Mouse (Mus musculus): Measurements from ENCODE around the gene Smpd4.
A peak's percentile ranks its signal among the peaks of the same experiment; 100 is the strongest.

The Smpd4 gene

GRCm38 (mm10) chr16:17638036-17638628, 19.0 kb downstream of the Smpd4 start:
- DNase-seq (ENCODE audit: low spot score in 2 of 2), result no peak

GRCm38 (mm10) chr16:17639081-17639480, 19.9 kb downstream of the Smpd4 start:
- no peak for DNase-seq (ENCODE audit: low spot score in 2 of 2)

- DNase-seq (ENCODE audit: low spot score in 2 of 2), result no peak
Measured at GRCm38 (mm10) chr16:17639951-17640350, 20.8 kb downstream of the Smpd4 start.

- no peak for DNase-seq (ENCODE audit: low spot score in 2 of 2)
Measured at GRCm38 (mm10) chr16:17640706-17641105, 21.6 kb downstream of the Smpd4 start.

- DNase-seq (ENCODE audit: low spot score in 2 of 2), result no peak
Measured at GRCm38 (mm10) chr16:17641301-17641700, 22.1 kb downstream of the Smpd4 start.

- no peak for DNase-seq (ENCODE audit: low spot score in 2 of 2)
Measured at GRCm38 (mm10) chr16:17642311-17642710, 23.2 kb downstream of the Smpd4 start.

GRCm38 (mm10) chr16:17643437-17643990, 24.4 kb downstream of the Smpd4 start:
- DNase-seq (ENCODE audit: low spot score in 2 of 2), result no peak

- peak; percentile 73 to 75 for DNase-seq (ENCODE audit: low spot score in 2 of 2)
Measured at GRCm38 (mm10) chr16:17646310-17647114, 27.4 kb downstream of the Smpd4 start, which contains the start of gene Ccdc74a. Ccdc74a (plus strand) TSS chr16:17646470.

GRCm38 (mm10) chr16:17647156-17647555, 28.0 kb downstream of the Smpd4 start:
- DNase-seq (ENCODE audit: low spot score in 2 of 2), result no peak

GRCm38 (mm10) chr16:17647566-17648340, 28.6 kb downstream of the Smpd4 start:
- DNase-seq (ENCODE audit: low spot score in 2 of 2), result no peak

- DNase-seq (ENCODE audit: low spot score in 2 of 2), result no peak
Measured at GRCm38 (mm10) chr16:17649925-17650605, 30.9 kb downstream of the Smpd4 start.

- no peak for DNase-seq (ENCODE audit: low spot score in 2 of 2)
Measured at GRCm38 (mm10) chr16:17650711-17651110, 31.6 kb downstream of the Smpd4 start.

GRCm38 (mm10) chr16:17652607-17653006, 33.5 kb downstream of the Smpd4 start:
- DNase-seq (ENCODE audit: low spot score in 2 of 2), result no peak

- DNase-seq (ENCODE audit: low spot score in 2 of 2), result no peak
Measured at GRCm38 (mm10) chr16:17653601-17654000, 34.4 kb downstream of the Smpd4 start.

- no peak for DNase-seq (ENCODE audit: low spot score in 2 of 2)
Measured at GRCm38 (mm10) chr16:17654188-17654795, 35.1 kb downstream of the Smpd4 start.

GRCm38 (mm10) chr16:17656212-17656871, 37.2 kb downstream of the Smpd4 start:
- no peak for DNase-seq (ENCODE audit: low spot score in 2 of 2)

GRCm38 (mm10) chr16:17665568-17665967, 46.4 kb downstream of the Smpd4 start:
- DNase-seq (ENCODE audit: low spot score in 2 of 2), result no peak

GRCm38 (mm10) chr16:17669886-17670285, 50.7 kb downstream of the Smpd4 start:
- DNase-seq (ENCODE audit: low spot score in 2 of 2), result no peak

Measured in urinary bladder, adult 18-20 months (tissue).